Mouse (Mus musculus) brain, embryonic 18.5 days (tissue): ENCODE data around the gene Kif18a.

Experiments used
- DNase-seq: peaks from one replicate; pipeline ENCODE4 v3.0.0-alpha.2; 2012; ENCODE audit warnings: low read depth, low spot score

The Kif18a gene

GRCm38 (mm10) chr2:109280600-109281340 lies at the start of gene Kif18a, which contains the start of gene Mettl15:
Gene Kif18a, plus strand, starts transcription at chr2:109280738.
Gene Mettl15, minus strand, starts transcription at chr2:109280748.
- peak; percentile 94 for DNase-seq

GRCm38 (mm10) chr2:109233876-109234275 lies 46.7 kb upstream of the Kif18a start:
- DNase-seq = no peak

- DNase-seq = no peak
Observed at GRCm38 (mm10) chr2:109235741-109236140, 44.8 kb upstream of the Kif18a start.

- no peak for DNase-seq
Observed at GRCm38 (mm10) chr2:109241947-109242346, 38.6 kb upstream of the Kif18a start.

- DNase-seq = no peak
Observed at GRCm38 (mm10) chr2:109262779-109263178, 17.8 kb upstream of the Kif18a start.

- no peak for DNase-seq
Observed at GRCm38 (mm10) chr2:109273098-109273497, 7.4 kb upstream of the Kif18a start.

- DNase-seq = no peak
Observed at GRCm38 (mm10) chr2:109277593-109277992, 2.9 kb upstream of the Kif18a start.

GRCm38 (mm10) chr2:109278036-109278435 lies 2.5 kb upstream of the Kif18a start:
- DNase-seq = no peak

GRCm38 (mm10) chr2:109280272-109280599 lies 302 bp upstream of the Kif18a start:
- peak; percentile 3 for DNase-seq

GRCm38 (mm10) chr2:109281341-109281690 lies 778 bp downstream of the Kif18a start:
- DNase-seq = no peak

- DNase-seq = no peak
Observed at GRCm38 (mm10) chr2:109284121-109284520, 3.6 kb downstream of the Kif18a start.

- DNase-seq = no peak
Observed at GRCm38 (mm10) chr2:109289327-109289726, 8.8 kb downstream of the Kif18a start.

- no peak for DNase-seq
Observed at GRCm38 (mm10) chr2:109296264-109296663, 15.7 kb downstream of the Kif18a start.

GRCm38 (mm10) chr2:109298160-109298559 lies 17.6 kb downstream of the Kif18a start:
- no peak for DNase-seq

- DNase-seq = no peak
Observed at GRCm38 (mm10) chr2:109302234-109302633, 21.7 kb downstream of the Kif18a start.

GRCm38 (mm10) chr2:109303638-109304037 lies 23.1 kb downstream of the Kif18a start:
- DNase-seq = no peak

GRCm38 (mm10) chr2:109311369-109311768 lies 30.8 kb downstream of the Kif18a start:
- DNase-seq = no peak

- no peak for DNase-seq
Observed at GRCm38 (mm10) chr2:109331807-109332206, 51.3 kb downstream of the Kif18a start.

- DNase-seq = no peak
Observed at GRCm38 (mm10) chr2:109334237-109334636, 53.7 kb downstream of the Kif18a start.

GRCm38 (mm10) chr2:109335765-109336164 lies 55.2 kb downstream of the Kif18a start:
- no peak for DNase-seq

- DNase-seq = no peak
Observed at GRCm38 (mm10) chr2:109345386-109345785, 64.8 kb downstream of the Kif18a start.

- DNase-seq = no peak
Observed at GRCm38 (mm10) chr2:109348742-109349141, 68.2 kb downstream of the Kif18a start.

- DNase-seq = no peak
Observed at GRCm38 (mm10) chr2:109358456-109359141, 78.1 kb downstream of the Kif18a start.
